Mouse (Mus musculus) testis, adult 2 months (tissue): Measurements from ENCODE around the gene Dnah14.

Source experiments
- CTCF ChIP-seq: fragments of 200-500 bp; IDR thresholded peaks from 2 replicates; pipeline ENCODE4 v1.5.1; 2012; ENCODE audit warnings: low read depth, mild to moderate bottlenecking, inconsistent platforms, low read length, moderate library complexity; ENCODE audit not compliant: control insufficient read depth, insufficient read depth, insufficient replicate concordance
- POLR2A ChIP-seq: fragments of 200-500 bp; IDR thresholded peaks from 2 replicates; pipeline ENCODE4 v1.6.1; 2012; ENCODE audit warnings: low read depth, mild to moderate bottlenecking, inconsistent platforms, low read length, moderate library complexity; ENCODE audit not compliant: control insufficient read depth

DNA sequence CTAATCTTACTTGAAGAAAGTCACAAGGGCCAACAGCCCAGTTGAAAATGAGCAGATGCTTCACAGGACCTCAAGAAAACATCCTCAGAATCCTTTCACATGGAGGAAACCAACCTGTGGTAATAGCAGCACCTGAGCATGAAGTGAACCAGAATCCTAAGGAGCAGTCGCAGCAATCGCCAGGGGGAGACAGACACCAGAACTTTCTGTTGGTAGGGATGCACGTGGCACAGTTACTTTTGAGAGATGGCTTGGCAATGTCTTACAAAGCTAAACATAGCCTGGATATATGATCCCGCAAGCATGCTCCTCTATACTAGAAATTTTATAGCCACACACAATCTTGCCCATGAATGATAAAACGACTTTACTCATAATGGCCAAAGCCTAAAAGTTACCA, 152.3 kb downstream of the Dnah14 start:
- TF ChIP-seq CTCF (peak; percentile 19; the same call in 1 of the 2 replicates), POLR2A (no peak)
